Mouse (Mus musculus) cerebellum, adult 9-11 months (tissue): Measurements from ENCODE around the gene Eif2b4.
A peak's percentile ranks its signal among the peaks of the same experiment; 100 is the strongest.

Experiments used
- DNase-seq: peaks from one replicate; pipeline ENCODE4 v3.0.0; 2022

Eif2b4 gene

GRCm38 (mm10) chr5:31153516-31154151, 39.6 kb downstream of the Eif2b4 start:
- DNase-seq, result no peak

- peak; percentile 68 for DNase-seq
Observed at GRCm38 (mm10) chr5:31151746-31152145, 41.5 kb downstream of the Eif2b4 start.

GRCm38 (mm10) chr5:31149781-31150180, 43.4 kb downstream of the Eif2b4 start:
- DNase-seq, result peak; percentile 31

GRCm38 (mm10) chr5:31138968-31139425, 54.2 kb downstream of the Eif2b4 start:
- DNase-seq, result no peak

- no peak for DNase-seq
Observed at GRCm38 (mm10) chr5:31138241-31138967, 54.8 kb downstream of the Eif2b4 start, which contains the start of gene Ucn. Ucn (minus strand) TSS chr5:31138829.

- no peak for DNase-seq
Observed at GRCm38 (mm10) chr5:31137658-31138057, 55.6 kb downstream of the Eif2b4 start.
